Mouse (Mus musculus): ENCODE measurements around the gene Icam1. TPM values are rescaled to one million over a fixed set of nuclear protein-coding genes. Genes with fewer than 3 reads are reported as not detected.

Gene Icam1
- 7.1 and 10.3 TPM in 2 replicates for polyA plus RNA-seq (2014; fragmentation: Nextera tagmentation; extraction: Ambion mirVana)

DNA sequence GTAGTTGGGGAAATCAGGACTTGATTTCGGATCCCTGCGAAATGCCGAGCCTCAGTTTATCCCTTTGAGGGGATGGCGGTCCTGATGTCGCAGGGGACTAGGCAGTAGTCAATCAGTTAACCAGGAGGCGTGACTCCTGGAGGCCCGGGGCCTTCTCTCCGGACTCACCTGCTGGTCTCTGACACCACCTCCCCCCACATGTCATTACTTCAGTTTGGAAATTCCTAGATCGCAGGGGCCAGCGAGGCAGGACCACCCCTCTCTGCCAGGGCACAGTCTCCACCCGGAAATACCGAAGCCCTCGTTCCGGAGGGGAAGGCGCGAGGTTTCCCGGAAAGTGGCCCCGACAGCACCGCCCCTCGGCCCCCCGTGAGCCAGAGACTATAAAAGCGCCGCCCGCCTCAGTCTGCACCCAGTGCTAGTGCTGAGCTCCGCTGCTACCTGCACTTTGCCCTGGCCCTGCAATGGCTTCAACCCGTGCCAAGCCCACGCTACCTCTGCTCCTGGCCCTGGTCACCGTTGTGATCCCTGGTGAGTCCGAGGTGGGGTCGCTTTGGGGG is at the start of gene Icam1:
TSS of gene Icam1 (plus strand) at position 415 of the 560 bp plus-strand sequence.
- peak; percentile 43 for ATAC-seq (ENCODE audit: low FRiP score, low TSS enrichment)
- no peaks in the 10 kb centered on the region for H3K36me3 ChIP-seq (ENCODE audit: control insufficient read depth, insufficient read depth, low read length)
- H3K4me1 ChIP-seq (ENCODE audit: control insufficient read depth, insufficient read depth, low read length) = peaks cover 14% of the 10 kb centered on the region; the same call in 1 of the 2 replicates
- peak within 1 kb of the TSS; percentile 1; the same call in 1 of the 2 replicates for H3K27ac ChIP-seq (ENCODE audit: low read depth, low read length)
- peak within 1 kb of the TSS; percentile 42 for H3K4me3 ChIP-seq (ENCODE audit: low read length)
- H3K9me3 ChIP-seq (ENCODE audit: control insufficient read depth, low read length) = no peaks in the 10 kb centered on the region
- H3K9ac ChIP-seq (ENCODE audit: low read depth, low read length) = peak within 1 kb of the TSS; percentile 44
- WGBS = 2% methylated on average over 30 of the region's 30 CpGs
- peaks cover 31% of the 10 kb centered on the region for H3K27me3 ChIP-seq (ENCODE audit: control insufficient read depth, insufficient read depth, low read length)
- peak within 1 kb of the TSS; percentile 69 for H3K4me2 ChIP-seq (replicated peaks; ENCODE audit: low read depth, low read length)

GRCm38 (mm10) chr9:20966008-20966407 is 49.8 kb upstream of the Icam1 start:
- Histone ChIP-seq H3K9me3 (ENCODE audit: control insufficient read depth, low read length) (no peaks in the 10 kb centered on the region), H3K27me3 (ENCODE audit: control insufficient read depth, insufficient read depth, low read length) (no peaks in the 10 kb centered on the region), H3K36me3 (ENCODE audit: control insufficient read depth, insufficient read depth, low read length) (peaks cover 42% of the 10 kb centered on the region), H3K4me3 (ENCODE audit: low read length) (no peak overlapping the region), H3K9ac (ENCODE audit: low read depth, low read length) (no peak overlapping the region), H3K27ac (ENCODE audit: low read depth, low read length) (no peak overlapping the region), H3K4me2 (replicated peaks; ENCODE audit: low read depth, low read length) (no peak overlapping the region), H3K4me1 (ENCODE audit: control insufficient read depth, insufficient read depth, low read length) (no peaks in the 10 kb centered on the region)
- 85% methylated on average over 3 of the region's 3 CpGs for WGBS
- ATAC-seq (ENCODE audit: low FRiP score, low TSS enrichment) = no peak

DNA sequence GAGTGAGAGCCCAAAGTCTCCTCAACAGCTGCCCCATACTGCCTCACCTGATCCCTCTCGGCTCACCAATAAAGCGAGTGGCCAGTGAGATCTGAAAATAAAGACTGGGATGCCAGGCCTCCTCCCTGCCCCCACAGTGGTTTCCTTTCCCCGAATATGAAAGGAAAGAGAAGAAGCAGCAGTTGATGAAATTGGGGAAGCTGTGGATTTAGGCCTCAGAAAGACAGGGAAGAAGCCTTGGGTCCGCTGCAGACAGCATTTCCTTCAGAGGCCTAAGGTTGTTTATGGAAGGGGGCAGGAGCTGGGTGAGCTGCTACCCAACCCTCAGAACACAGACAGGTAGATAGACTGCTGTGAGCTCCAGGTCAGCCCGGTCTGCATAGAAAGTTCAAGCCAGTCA is 49.0 kb upstream of the Icam1 start:
- ATAC-seq (ENCODE audit: low FRiP score, low TSS enrichment) = no peak
- Histone ChIP-seq H3K4me2 (replicated peaks; ENCODE audit: low read depth, low read length) (no peak overlapping the region), H3K27ac (ENCODE audit: low read depth, low read length) (no peak overlapping the region), H3K4me3 (ENCODE audit: low read length) (no peak overlapping the region), H3K36me3 (ENCODE audit: control insufficient read depth, insufficient read depth, low read length) (peaks cover 42% of the 10 kb centered on the region), H3K9ac (ENCODE audit: low read depth, low read length) (no peak overlapping the region), H3K27me3 (ENCODE audit: control insufficient read depth, insufficient read depth, low read length) (no peaks in the 10 kb centered on the region), H3K4me1 (ENCODE audit: control insufficient read depth, insufficient read depth, low read length) (peaks cover 7% of the 10 kb centered on the region), H3K9me3 (ENCODE audit: control insufficient read depth, low read length) (no peaks in the 10 kb centered on the region)
- 81% methylated on average over 5 of the region's 5 CpGs for WGBS

GRCm38 (mm10) chr9:20971751-20972140 is 44.0 kb upstream of the Icam1 start:
- peak overlapping the region; percentile 95 for H3K27ac ChIP-seq (ENCODE audit: low read depth, low read length)
- peak overlapping the region; percentile 78 for H3K4me2 ChIP-seq (replicated peaks; ENCODE audit: low read depth, low read length)
- 22% methylated on average over 7 of the region's 7 CpGs for WGBS
- peak; percentile 60 for ATAC-seq (ENCODE audit: low FRiP score, low TSS enrichment)
- peaks cover 35% of the 10 kb centered on the region for H3K4me1 ChIP-seq (ENCODE audit: control insufficient read depth, insufficient read depth, low read length)
- H3K9ac ChIP-seq (ENCODE audit: low read depth, low read length) = peak overlapping the region; percentile 42; the same call in 1 of the 2 replicates
- peaks cover 25% of the 10 kb centered on the region for H3K36me3 ChIP-seq (ENCODE audit: control insufficient read depth, insufficient read depth, low read length)
- no peaks in the 10 kb centered on the region for H3K27me3 ChIP-seq (ENCODE audit: control insufficient read depth, insufficient read depth, low read length)
- H3K9me3 ChIP-seq (ENCODE audit: control insufficient read depth, low read length) = no peaks in the 10 kb centered on the region
- H3K4me3 ChIP-seq (ENCODE audit: low read length) = peak overlapping the region; percentile 75; the same call in 1 of the 2 replicates

- Histone ChIP-seq H3K4me2 (replicated peaks; ENCODE audit: low read depth, low read length) (peak overlapping the region; percentile 78), H3K9me3 (ENCODE audit: control insufficient read depth, low read length) (no peaks in the 10 kb centered on the region), H3K4me3 (ENCODE audit: low read length) (peak overlapping the region; percentile 75), H3K27ac (ENCODE audit: low read depth, low read length) (peak overlapping the region; percentile 95), H3K36me3 (ENCODE audit: control insufficient read depth, insufficient read depth, low read length) (peaks cover 18% of the 10 kb centered on the region), H3K9ac (ENCODE audit: low read depth, low read length) (peak overlapping the region; percentile 42), H3K4me1 (ENCODE audit: control insufficient read depth, insufficient read depth, low read length) (peaks cover 35% of the 10 kb centered on the region), H3K27me3 (ENCODE audit: control insufficient read depth, insufficient read depth, low read length) (no peaks in the 10 kb centered on the region)
- peak; percentile 38 for ATAC-seq (ENCODE audit: low FRiP score, low TSS enrichment)
- 14% methylated on average over 28 of the region's 28 CpGs for WGBS
Observed at GRCm38 (mm10) chr9:20972141-20972992, 43.4 kb upstream of the Icam1 start.

- peak overlapping the region; percentile 42 for H3K9ac ChIP-seq (ENCODE audit: low read depth, low read length)
- no peaks in the 10 kb centered on the region for H3K9me3 ChIP-seq (ENCODE audit: control insufficient read depth, low read length)
- H3K4me2 ChIP-seq (replicated peaks; ENCODE audit: low read depth, low read length) = peak overlapping the region; percentile 78
- H3K36me3 ChIP-seq (ENCODE audit: control insufficient read depth, insufficient read depth, low read length) = peaks cover 11% of the 10 kb centered on the region
- peaks cover 35% of the 10 kb centered on the region for H3K4me1 ChIP-seq (ENCODE audit: control insufficient read depth, insufficient read depth, low read length)
- 41% methylated on average over 4 of the region's 4 CpGs for WGBS
- peak overlapping the region; percentile 75; the same call in 1 of the 2 replicates for H3K4me3 ChIP-seq (ENCODE audit: low read length)
- peak; percentile 6; the same call in 1 of the 2 replicates for ATAC-seq (ENCODE audit: low FRiP score, low TSS enrichment)
- H3K27ac ChIP-seq (ENCODE audit: low read depth, low read length) = peak overlapping the region; percentile 95; the same call in 1 of the 2 replicates
- H3K27me3 ChIP-seq (ENCODE audit: control insufficient read depth, insufficient read depth, low read length) = no peaks in the 10 kb centered on the region
Observed at GRCm38 (mm10) chr9:20973001-20973681, 42.6 kb upstream of the Icam1 start.

GRCm38 (mm10) chr9:20973682-20974075 is 42.1 kb upstream of the Icam1 start:
- WGBS = 56% methylated on average over 6 of the region's 6 CpGs
- peak overlapping the region; percentile 78 for H3K4me2 ChIP-seq (replicated peaks; ENCODE audit: low read depth, low read length)
- H3K36me3 ChIP-seq (ENCODE audit: control insufficient read depth, insufficient read depth, low read length) = peaks cover 5% of the 10 kb centered on the region
- peak overlapping the region; percentile 95; the same call in 1 of the 2 replicates for H3K27ac ChIP-seq (ENCODE audit: low read depth, low read length)
- no peaks in the 10 kb centered on the region for H3K27me3 ChIP-seq (ENCODE audit: control insufficient read depth, insufficient read depth, low read length)
- peak overlapping the region; percentile 32; the same call in 1 of the 2 replicates for H3K9ac ChIP-seq (ENCODE audit: low read depth, low read length)
- no peak for ATAC-seq (ENCODE audit: low FRiP score, low TSS enrichment)
- H3K9me3 ChIP-seq (ENCODE audit: control insufficient read depth, low read length) = no peaks in the 10 kb centered on the region
- peaks cover 35% of the 10 kb centered on the region for H3K4me1 ChIP-seq (ENCODE audit: control insufficient read depth, insufficient read depth, low read length)
- peak overlapping the region; percentile 75; the same call in 1 of the 2 replicates for H3K4me3 ChIP-seq (ENCODE audit: low read length)

DNA sequence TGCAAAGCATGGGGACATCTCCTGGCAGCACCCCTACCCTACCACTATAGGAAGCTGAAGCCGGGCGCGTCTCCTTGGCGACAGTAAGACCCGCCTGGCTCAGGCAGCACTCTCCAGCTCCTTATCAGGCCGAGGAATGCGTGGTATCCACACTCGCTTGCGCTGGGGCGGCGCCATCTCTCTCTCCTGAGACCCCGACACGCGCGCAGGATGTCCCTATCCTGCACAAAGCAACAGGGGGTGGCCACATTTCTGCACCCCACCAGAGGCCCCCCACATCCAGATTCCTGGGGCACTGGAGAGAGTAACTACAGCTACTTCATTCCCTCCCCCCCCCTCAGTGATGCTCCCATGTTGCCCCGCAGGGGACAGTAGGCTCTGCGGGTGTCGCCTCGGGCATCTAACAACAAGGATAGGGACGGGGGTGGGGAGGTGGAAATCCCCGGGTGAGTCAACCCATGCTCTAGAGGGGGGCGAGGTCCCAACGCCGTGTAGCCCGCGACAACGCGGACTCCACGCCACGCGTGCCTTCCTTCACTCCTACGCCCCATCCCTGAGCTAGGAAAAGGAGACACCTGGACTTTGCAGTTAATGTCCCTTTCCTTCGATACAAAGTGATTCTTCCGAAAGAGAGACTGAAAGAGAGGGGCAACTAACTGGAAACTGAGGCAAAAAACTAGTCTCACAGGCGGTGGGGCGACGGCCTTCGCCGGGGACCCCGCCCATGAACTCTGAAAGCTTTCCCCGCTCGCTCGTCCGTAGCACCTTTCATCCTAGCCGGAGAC is 40.2 kb upstream of the Icam1 start:
- H3K4me1 ChIP-seq (ENCODE audit: control insufficient read depth, insufficient read depth, low read length) = peaks cover 35% of the 10 kb centered on the region
- ATAC-seq (ENCODE audit: low FRiP score, low TSS enrichment) = peak; percentile 2; the same call in 1 of the 2 replicates
- no peaks in the 10 kb centered on the region for H3K36me3 ChIP-seq (ENCODE audit: control insufficient read depth, insufficient read depth, low read length)
- H3K4me2 ChIP-seq (replicated peaks; ENCODE audit: low read depth, low read length) = peak overlapping the region; percentile 78
- H3K9ac ChIP-seq (ENCODE audit: low read depth, low read length) = peak overlapping the region; percentile 81
- H3K4me3 ChIP-seq (ENCODE audit: low read length) = peak overlapping the region; percentile 75
- H3K9me3 ChIP-seq (ENCODE audit: control insufficient read depth, low read length) = no peaks in the 10 kb centered on the region
- WGBS = under 1% methylated on average over 45 of the region's 45 CpGs
- H3K27me3 ChIP-seq (ENCODE audit: control insufficient read depth, insufficient read depth, low read length) = no peaks in the 10 kb centered on the region
- peak overlapping the region; percentile 89 for H3K27ac ChIP-seq (ENCODE audit: low read depth, low read length)
